14 mouse cellular contexts compared by ENCODE assay signal in the genomic region with DNA sequence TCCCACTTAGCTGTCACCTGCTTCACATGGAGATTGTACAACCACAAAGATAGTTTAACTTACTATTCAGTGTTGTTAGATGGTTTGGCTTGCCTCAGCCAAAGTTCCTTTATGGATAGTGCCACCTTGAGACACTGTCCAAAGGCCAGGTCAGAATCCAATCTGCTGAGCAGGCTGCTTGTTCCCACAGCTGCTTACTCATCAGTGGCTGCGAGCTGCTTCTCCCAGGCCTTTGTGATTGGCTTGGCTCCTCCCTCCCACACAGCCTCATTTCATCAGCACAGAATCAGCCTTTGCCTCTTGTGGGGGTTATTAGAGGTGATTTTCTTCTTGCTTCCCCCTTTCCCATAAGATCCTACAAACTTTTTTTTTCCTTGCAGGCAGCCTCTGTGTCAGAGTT.
DNase-seq lines count a peak whose midpoint lies in the region; ATAC-seq lines count a peak whose summit lies in the region.
"Had no signal": no experiment of that assay in that cellular context is flagged by ENCODE, and none has a peak within 500 bp of the region (broad histone marks: within the 10 kb centered on the region; RNA-seq: fewer than 3 reads in every experiment).

No protein-coding gene starts in this region.

- no peak for DNase-seq in forebrain, embryonic 11.5 days (ENCODE audit: low spot score)
- DNase-seq in forebrain, embryonic 10.5 days (ENCODE audit: extremely low spot score, low spot score), result no peak
- peak; percentile 4 for DNase-seq in retina, postnatal 1 day
- no peak for DNase-seq in testis, postnatal 14 days (ENCODE audit: low spot score)
- no peak for DNase-seq in cerebellum, adult 18-20 months
- DNase-seq: cerebellum, adult 2 months; lung, adult 2 months had no signal

- WGBS in forebrain, embryonic 11.5 days, result 13% methylated on average over 1 of the region's 1 CpGs
- WGBS in forebrain, embryonic 10.5 days, result 8% methylated on average over 1 of the region's 1 CpGs
- WGBS in midbrain, embryonic 12.5 days, result 9% methylated on average over 1 of the region's 1 CpGs
- 17% methylated on average over 1 of the region's 1 CpGs for WGBS in midbrain, embryonic 13.5 days
- 25% methylated on average over 1 of the region's 1 CpGs for WGBS in intestine, embryonic 15.5 days

- no peak overlapping the region for H3K9ac ChIP-seq in forebrain, embryonic 11.5 days (ENCODE audit: low read length)
- H3K9ac ChIP-seq in midbrain, embryonic 12.5 days (replicated peaks), result no peak overlapping the region
- no peak overlapping the region for H3K9ac ChIP-seq in midbrain, embryonic 13.5 days (replicated peaks)
- H3K9ac ChIP-seq in intestine, embryonic 15.5 days, result no peak overlapping the region
- H3K9ac ChIP-seq: heart, embryonic 15.5 days; limb, embryonic 15.5 days had no signal

- H3K4me3 ChIP-seq in forebrain, embryonic 11.5 days (ENCODE audit: low read depth, low read length), result no peak overlapping the region
- H3K4me3 ChIP-seq in forebrain, embryonic 10.5 days, result no peak overlapping the region
- no peak overlapping the region for H3K4me3 ChIP-seq in midbrain, embryonic 12.5 days
- H3K4me3 ChIP-seq in midbrain, embryonic 13.5 days (replicated peaks), result no peak overlapping the region
- no peak overlapping the region for H3K4me3 ChIP-seq in intestine, embryonic 15.5 days (replicated peaks)
- H3K4me3 ChIP-seq: heart, embryonic 15.5 days; layer of hippocampus, adult 2 months; limb, embryonic 15.5 days had no signal

- no peaks in the 10 kb centered on the region for H3K36me3 ChIP-seq in forebrain, embryonic 11.5 days (ENCODE audit: control insufficient read depth, insufficient read depth, low read length)
- no peaks in the 10 kb centered on the region for H3K36me3 ChIP-seq in forebrain, embryonic 10.5 days (replicated peaks)
- H3K36me3 ChIP-seq in midbrain, embryonic 12.5 days, result no peaks in the 10 kb centered on the region
- no peaks in the 10 kb centered on the region for H3K36me3 ChIP-seq in midbrain, embryonic 13.5 days
- no peaks in the 10 kb centered on the region for H3K36me3 ChIP-seq in intestine, embryonic 15.5 days
- H3K36me3 ChIP-seq: heart, embryonic 15.5 days; limb, embryonic 15.5 days had no signal

- H3K4me1 ChIP-seq in forebrain, embryonic 11.5 days (replicated peaks; ENCODE audit: control insufficient read depth, insufficient read depth, low read length), result no peaks in the 10 kb centered on the region
- peaks cover 5% of the 10 kb centered on the region; the same call in 1 of the 2 replicates for H3K4me1 ChIP-seq in forebrain, embryonic 10.5 days
- H3K4me1 ChIP-seq in midbrain, embryonic 12.5 days, result no peaks in the 10 kb centered on the region
- no peaks in the 10 kb centered on the region for H3K4me1 ChIP-seq in midbrain, embryonic 13.5 days (replicated peaks)
- H3K4me1 ChIP-seq in intestine, embryonic 15.5 days (replicated peaks), result no peaks in the 10 kb centered on the region
- H3K4me1 ChIP-seq: heart, embryonic 15.5 days; limb, embryonic 15.5 days had no signal

- ATAC-seq in forebrain, embryonic 11.5 days (replicated peaks; ENCODE audit: low FRiP score), result peak; percentile 78
- ATAC-seq in midbrain, embryonic 12.5 days (ENCODE audit: low FRiP score, low read depth), result peak; percentile 70; the same call in 1 of the 2 replicates
- ATAC-seq in midbrain, embryonic 13.5 days, result no peak
- peak; percentile 65 for ATAC-seq in intestine, embryonic 15.5 days
- ATAC-seq: hindbrain, postnatal 0 days had no signal

- H3K27ac ChIP-seq in forebrain, embryonic 11.5 days (ENCODE audit: low read depth, low read length), result no peak overlapping the region
- no peak overlapping the region for H3K27ac ChIP-seq in forebrain, embryonic 10.5 days
- H3K27ac ChIP-seq in midbrain, embryonic 12.5 days (replicated peaks), result no peak overlapping the region
- no peak overlapping the region for H3K27ac ChIP-seq in midbrain, embryonic 13.5 days
- H3K27ac ChIP-seq in intestine, embryonic 15.5 days, result no peak overlapping the region
- H3K27ac ChIP-seq: heart, embryonic 15.5 days; hindbrain, postnatal 0 days; layer of hippocampus, adult 2 months; limb, embryonic 15.5 days had no signal

- no peak overlapping the region for H3K4me2 ChIP-seq in forebrain, embryonic 11.5 days (ENCODE audit: low read depth, low read length, severe bottlenecking)
- H3K4me2 ChIP-seq in midbrain, embryonic 12.5 days (replicated peaks), result no peak overlapping the region
- no peak overlapping the region for H3K4me2 ChIP-seq in midbrain, embryonic 13.5 days (replicated peaks)
- H3K4me2 ChIP-seq in intestine, embryonic 15.5 days (replicated peaks), result no peak overlapping the region
- H3K4me2 ChIP-seq: heart, embryonic 15.5 days; limb, embryonic 15.5 days had no signal

- H3K9me3 ChIP-seq in forebrain, embryonic 11.5 days (ENCODE audit: control insufficient read depth, low read length), result no peaks in the 10 kb centered on the region
- no peaks in the 10 kb centered on the region for H3K9me3 ChIP-seq in forebrain, embryonic 10.5 days
- no peaks in the 10 kb centered on the region for H3K9me3 ChIP-seq in midbrain, embryonic 12.5 days
- H3K9me3 ChIP-seq in midbrain, embryonic 13.5 days, result no peaks in the 10 kb centered on the region
- no peaks in the 10 kb centered on the region for H3K9me3 ChIP-seq in intestine, embryonic 15.5 days
- H3K9me3 ChIP-seq: heart, embryonic 15.5 days; limb, embryonic 15.5 days had no signal

- no peaks in the 10 kb centered on the region for H3K27me3 ChIP-seq in forebrain, embryonic 11.5 days (ENCODE audit: control insufficient read depth, insufficient read depth, low read length)
- no peaks in the 10 kb centered on the region for H3K27me3 ChIP-seq in forebrain, embryonic 10.5 days (ENCODE audit: poor library complexity, severe bottlenecking)
- no peaks in the 10 kb centered on the region for H3K27me3 ChIP-seq in midbrain, embryonic 12.5 days
- no peaks in the 10 kb centered on the region for H3K27me3 ChIP-seq in midbrain, embryonic 13.5 days
- H3K27me3 ChIP-seq in intestine, embryonic 15.5 days (replicated peaks), result no peaks in the 10 kb centered on the region
- H3K27me3 ChIP-seq: heart, embryonic 15.5 days; limb, embryonic 15.5 days had no signal
